Mouse (Mus musculus): ENCODE data around the gene Btbd9. TPM values are rescaled to one million over a fixed set of nuclear protein-coding genes. Genes with fewer than 3 reads are reported as not detected.
A peak's percentile ranks its signal among the peaks of the same experiment; 100 is the strongest.

Gene Btbd9
- polyA plus RNA-seq, 1 experiment, result 27.2 TPM

- DNase-seq (ENCODE audit: low read depth), result no peak
Measured at GRCm38 (mm10) chr17:30210936-30211335, 365.4 kb downstream of the Btbd9 start.

- no peak for DNase-seq (ENCODE audit: low read depth)
Measured at GRCm38 (mm10) chr17:30210262-30210661, 366.0 kb downstream of the Btbd9 start.

GRCm38 (mm10) chr17:30205062-30205825, 371.0 kb downstream of the Btbd9 start:
- no peak for DNase-seq (ENCODE audit: low read depth)

GRCm38 (mm10) chr17:30200283-30200682, 376.0 kb downstream of the Btbd9 start:
- no peak for DNase-seq (ENCODE audit: low read depth)

- DNase-seq (ENCODE audit: low read depth), result no peak
Measured at GRCm38 (mm10) chr17:30199374-30200247, 376.7 kb downstream of the Btbd9 start.

GRCm38 (mm10) chr17:30198422-30198821, 377.9 kb downstream of the Btbd9 start:
- no peak for DNase-seq (ENCODE audit: low read depth)

- no peak for DNase-seq (ENCODE audit: low read depth)
Measured at GRCm38 (mm10) chr17:30197280-30198030, 378.8 kb downstream of the Btbd9 start.

- no peak for DNase-seq (ENCODE audit: low read depth)
Measured at GRCm38 (mm10) chr17:30196401-30197279, 379.6 kb downstream of the Btbd9 start.

GRCm38 (mm10) chr17:30195591-30196183, 380.6 kb downstream of the Btbd9 start:
- peak; percentile 49 for DNase-seq (ENCODE audit: low read depth)

GRCm38 (mm10) chr17:30194629-30195445, 381.5 kb downstream of the Btbd9 start:
- DNase-seq (ENCODE audit: low read depth), result no peak

GRCm38 (mm10) chr17:30194091-30194490, 382.2 kb downstream of the Btbd9 start:
- DNase-seq (ENCODE audit: low read depth), result no peak

- DNase-seq (ENCODE audit: low read depth), result no peak
Measured at GRCm38 (mm10) chr17:30193615-30194014, 382.7 kb downstream of the Btbd9 start.

- no peak for DNase-seq (ENCODE audit: low read depth)
Measured at GRCm38 (mm10) chr17:30192416-30193005, 383.8 kb downstream of the Btbd9 start.

- DNase-seq (ENCODE audit: low read depth), result no peak
Measured at GRCm38 (mm10) chr17:30191097-30191640, 385.1 kb downstream of the Btbd9 start.

- DNase-seq (ENCODE audit: low read depth), result no peak
Measured at GRCm38 (mm10) chr17:30188031-30188981, 388.0 kb downstream of the Btbd9 start.

GRCm38 (mm10) chr17:30187581-30187980, 388.7 kb downstream of the Btbd9 start:
- no peak for DNase-seq (ENCODE audit: low read depth)

GRCm38 (mm10) chr17:30187154-30187553, 389.1 kb downstream of the Btbd9 start:
- DNase-seq (ENCODE audit: low read depth), result no peak

- DNase-seq (ENCODE audit: low read depth), result no peak
Measured at GRCm38 (mm10) chr17:30183561-30183960, 392.7 kb downstream of the Btbd9 start.

Measured in gonadal fat pad, adult 2 months (tissue).